Mouse (Mus musculus): ENCODE measurements around the gene Mtmr12. TPM values are rescaled to one million over a fixed set of nuclear protein-coding genes. Genes with fewer than 3 reads are reported as not detected.

Mtmr12 gene
- total RNA-seq, 1 experiment = 14.8 TPM

- no peak for DNase-seq (ENCODE audit: low read depth, low spot score)
- H3K9me3 ChIP-seq (ENCODE audit: control insufficient read depth, insufficient read depth, low read depth, low read length) = no peaks in the 10 kb centered on the region
- in situ Hi-C loops (cut with MboI; ENCODE audit: low sequenced_read_pairs in 2 of 2, unreplicated experiment in 2 of 2) = no loop called here
- 0 out of 4 replicates have a peak overlapping the region, but pooled peaks of 1 of the 2 experiments have one; percentile 2 for H3K4me3 ChIP-seq (ENCODE audit: insufficient read depth in 1 of 2, low read depth in 1 of 2, low read length in 2 of 2, poor library complexity in 1 of 2, severe bottlenecking in 1 of 2)
- TF ChIP-seq ZC3H11A (IDR thresholded peaks at IDR 0.05; ENCODE audit: borderline replicate concordance, low read depth, low read length) (no peak), HCFC1 (IDR thresholded peaks at IDR 0.05; ENCODE audit: borderline replicate concordance, insufficient read depth, low read length) (no peak), CHD2 (IDR thresholded peaks at IDR 0.05; ENCODE audit: low read depth, low read length) (no peak), ZNF384 (IDR thresholded peaks at IDR 0.05; ENCODE audit: low read depth, low read length) (no peak), MAFK (IDR thresholded peaks at IDR 0.05; ENCODE audit: insufficient read depth, low read depth, low read length) (no peak)
- H3K36me3 ChIP-seq (ENCODE audit: control insufficient read depth, insufficient read depth, low read length, poor library complexity, severe bottlenecking) = peaks cover 2% of the 10 kb centered on the region; the same call in 1 of the 2 replicates
- H3K4me1 ChIP-seq (ENCODE audit: control insufficient read depth in 2 of 2, insufficient read depth in 2 of 2, low read length in 2 of 2, poor library complexity in 1 of 2) = peaks cover 18 to 25% of the 10 kb centered on the region in 2 experiments
- peak overlapping the region; percentile 4; the same call in 1 of the 2 replicates for H3K9ac ChIP-seq (ENCODE audit: insufficient read depth, low read depth, low read length, poor library complexity, severe bottlenecking)
- H3K27ac ChIP-seq (ENCODE audit: insufficient read depth, low read depth, low read length, poor library complexity, severe bottlenecking) = no peak overlapping the region
Measured at GRCm38 (mm10) chr15:12207556-12208090, 2.8 kb downstream of the Mtmr12 start.

- in situ Hi-C loops (cut with MboI; ENCODE audit: low sequenced_read_pairs in 2 of 2, unreplicated experiment in 2 of 2) = no loop called here
- Histone ChIP-seq H3K4me3 (ENCODE audit: insufficient read depth in 1 of 2, low read depth in 1 of 2, low read length in 2 of 2, poor library complexity in 1 of 2, severe bottlenecking in 1 of 2) (no peak overlapping the region), H3K9me3 (ENCODE audit: control insufficient read depth, insufficient read depth, low read depth, low read length) (no peaks in the 10 kb centered on the region), H3K4me1 (ENCODE audit: control insufficient read depth in 2 of 2, insufficient read depth in 2 of 2, low read length in 2 of 2, poor library complexity in 1 of 2) (peaks cover 17 to 29% of the 10 kb centered on the region in 2 experiments), H3K27ac (ENCODE audit: insufficient read depth, low read depth, low read length, poor library complexity, severe bottlenecking) (no peak overlapping the region), H3K36me3 (ENCODE audit: control insufficient read depth, insufficient read depth, low read length, poor library complexity, severe bottlenecking) (peaks cover 2% of the 10 kb centered on the region; the same call in 1 of the 2 replicates), H3K9ac (ENCODE audit: insufficient read depth, low read depth, low read length, poor library complexity, severe bottlenecking) (no peak overlapping the region)
- no peak for TF ChIP-seq ZNF384 (IDR thresholded peaks at IDR 0.05; ENCODE audit: low read depth, low read length)
- TF ChIP-seq CHD2 (IDR thresholded peaks at IDR 0.05; ENCODE audit: low read depth, low read length) = no peak
- TF ChIP-seq ZC3H11A (IDR thresholded peaks at IDR 0.05; ENCODE audit: borderline replicate concordance, low read depth, low read length) = no peak
- no peak for TF ChIP-seq HCFC1 (IDR thresholded peaks at IDR 0.05; ENCODE audit: borderline replicate concordance, insufficient read depth, low read length)
- no peak for TF ChIP-seq MAFK (IDR thresholded peaks at IDR 0.05; ENCODE audit: insufficient read depth, low read depth, low read length)
- no peak for DNase-seq (ENCODE audit: low read depth, low spot score)
Measured at GRCm38 (mm10) chr15:12211577-12211976, 6.7 kb downstream of the Mtmr12 start.

GRCm38 (mm10) chr15:12212266-12212665 is 7.4 kb downstream of the Mtmr12 start:
- in situ Hi-C loops (cut with MboI; ENCODE audit: low sequenced_read_pairs in 2 of 2, unreplicated experiment in 2 of 2) = no loop called here
- no peak overlapping the region for H3K27ac ChIP-seq (ENCODE audit: insufficient read depth, low read depth, low read length, poor library complexity, severe bottlenecking)
- no peaks in the 10 kb centered on the region for H3K9me3 ChIP-seq (ENCODE audit: control insufficient read depth, insufficient read depth, low read depth, low read length)
- H3K4me3 ChIP-seq (ENCODE audit: insufficient read depth in 1 of 2, low read depth in 1 of 2, low read length in 2 of 2, poor library complexity in 1 of 2, severe bottlenecking in 1 of 2) = no peak overlapping the region
- peaks cover 2% of the 10 kb centered on the region; the same call in 1 of the 2 replicates for H3K36me3 ChIP-seq (ENCODE audit: control insufficient read depth, insufficient read depth, low read length, poor library complexity, severe bottlenecking)
- H3K9ac ChIP-seq (ENCODE audit: insufficient read depth, low read depth, low read length, poor library complexity, severe bottlenecking) = no peak overlapping the region
- peaks cover 13 to 27% of the 10 kb centered on the region in 2 experiments; a peak in 3 of 4 replicates for H3K4me1 ChIP-seq (ENCODE audit: control insufficient read depth in 2 of 2, insufficient read depth in 2 of 2, low read length in 2 of 2, poor library complexity in 1 of 2)
- TF ChIP-seq ZC3H11A (IDR thresholded peaks at IDR 0.05; ENCODE audit: borderline replicate concordance, low read depth, low read length) = no peak
- peak; percentile 84 for TF ChIP-seq MAFK (IDR thresholded peaks at IDR 0.05; ENCODE audit: insufficient read depth, low read depth, low read length)
- DNase-seq (ENCODE audit: low read depth, low spot score) = no peak

- Histone ChIP-seq H3K27ac (ENCODE audit: insufficient read depth, low read depth, low read length, poor library complexity, severe bottlenecking) (no peak overlapping the region), H3K4me3 (ENCODE audit: insufficient read depth in 1 of 2, low read depth in 1 of 2, low read length in 2 of 2, poor library complexity in 1 of 2, severe bottlenecking in 1 of 2) (no peak overlapping the region), H3K36me3 (ENCODE audit: control insufficient read depth, insufficient read depth, low read length, poor library complexity, severe bottlenecking) (peaks cover 2% of the 10 kb centered on the region; the same call in 1 of the 2 replicates), H3K4me1 (ENCODE audit: control insufficient read depth in 2 of 2, insufficient read depth in 2 of 2, low read length in 2 of 2, poor library complexity in 1 of 2) (peaks cover 11 to 19% of the 10 kb centered on the region in 2 experiments), H3K9ac (ENCODE audit: insufficient read depth, low read depth, low read length, poor library complexity, severe bottlenecking) (no peak overlapping the region), H3K9me3 (ENCODE audit: control insufficient read depth, insufficient read depth, low read depth, low read length) (no peaks in the 10 kb centered on the region)
- no peak for TF ChIP-seq MAFK (IDR thresholded peaks at IDR 0.05; ENCODE audit: insufficient read depth, low read depth, low read length)
- no peak for TF ChIP-seq CHD2 (IDR thresholded peaks at IDR 0.05; ENCODE audit: low read depth, low read length)
- TF ChIP-seq ZC3H11A (IDR thresholded peaks at IDR 0.05; ENCODE audit: borderline replicate concordance, low read depth, low read length) = no peak
- TF ChIP-seq ZNF384 (IDR thresholded peaks at IDR 0.05; ENCODE audit: low read depth, low read length) = no peak
- no peak for TF ChIP-seq HCFC1 (IDR thresholded peaks at IDR 0.05; ENCODE audit: borderline replicate concordance, insufficient read depth, low read length)
- DNase-seq (ENCODE audit: low read depth, low spot score) = no peak
- in situ Hi-C loops (cut with MboI; ENCODE audit: low sequenced_read_pairs in 2 of 2, unreplicated experiment in 2 of 2) = no loop called here
Measured at GRCm38 (mm10) chr15:12214531-12215414, 9.9 kb downstream of the Mtmr12 start.

Data from ES-E14 (cell line).